Mouse (Mus musculus) liver, embryonic 12.5 days (tissue): ENCODE measurements around the gene Thtpa. TPM values are rescaled to one million over a fixed set of nuclear protein-coding genes. Genes with fewer than 3 reads are reported as not detected.
A peak's percentile ranks its signal among the peaks of the same experiment; 100 is the strongest.

Experiments
- ATAC-seq: fragments of 200-750 bp; cut with Nextera tagmentation; 2 replicates; pipeline ENCODE4 v1.8.0; 2017; ENCODE audit warnings: moderate number of reproducible peaks, mild to moderate bottlenecking, moderate library complexity
- H3K27ac ChIP-seq: fragments of 300-500 bp; sonication (generic); 2 replicates; pipeline ENCODE4 v1.5.1; 2016; ENCODE audit warnings: mild to moderate bottlenecking
- H3K27me3 ChIP-seq: fragments of 300-500 bp; sonication (generic); replicated peaks from 2 replicates; pipeline ENCODE4 v1.6.1; 2016; ENCODE audit warnings: mild to moderate bottlenecking, moderate library complexity
- H3K36me3 ChIP-seq: fragments of 300-500 bp; sonication (generic); 2 replicates; pipeline ENCODE4 v1.6.1; 2016; ENCODE audit warnings: mild to moderate bottlenecking, moderate library complexity
- H3K4me1 ChIP-seq: fragments of 300-500 bp; sonication (generic); 2 replicates; pipeline ENCODE4 v1.6.1; 2016
- H3K4me2 ChIP-seq: fragments of 300-500 bp; sonication (generic); 2 replicates; pipeline ENCODE4 v1.6.1; 2016; ENCODE audit warnings: mild to moderate bottlenecking, moderate library complexity
- H3K4me3 ChIP-seq: fragments of 300-500 bp; sonication (generic); 2 replicates; pipeline ENCODE4 v1.5.1; 2016; ENCODE audit warnings: mild to moderate bottlenecking, moderate library complexity
- H3K9ac ChIP-seq: fragments of 300-500 bp; sonication (generic); 2 replicates; pipeline ENCODE4 v1.6.1; 2016; ENCODE audit warnings: mild to moderate bottlenecking, moderate library complexity
- H3K9me3 ChIP-seq: fragments of 300-500 bp; sonication (generic); replicated peaks from 2 replicates; pipeline ENCODE4 v1.6.1; 2016; ENCODE audit warnings: mild to moderate bottlenecking, moderate library complexity
- WGBS: fragments of 180-500 bp; shearing (Covaris S2); methylation state at CpG from one replicate; pipeline ENCODE4 v1.1.7; 2016; ENCODE audit not compliant: insufficient replicate concordance; 5-methylcytosine and 5-hydroxymethylcytosine counted together
- polyA plus RNA-seq: library from polyadenylated mRNA; unstranded; fragments of >200 nt; fragmentation: Nextera tagmentation; extraction: Ambion mirVana; gene quantifications from 2 replicates; pipeline ENCODE4 v1.2.1, GENCODE M21; 2016

Gene Thtpa
- polyA plus RNA-seq, 1 experiment from 2014 or later = 6.9 TPM

DNA sequence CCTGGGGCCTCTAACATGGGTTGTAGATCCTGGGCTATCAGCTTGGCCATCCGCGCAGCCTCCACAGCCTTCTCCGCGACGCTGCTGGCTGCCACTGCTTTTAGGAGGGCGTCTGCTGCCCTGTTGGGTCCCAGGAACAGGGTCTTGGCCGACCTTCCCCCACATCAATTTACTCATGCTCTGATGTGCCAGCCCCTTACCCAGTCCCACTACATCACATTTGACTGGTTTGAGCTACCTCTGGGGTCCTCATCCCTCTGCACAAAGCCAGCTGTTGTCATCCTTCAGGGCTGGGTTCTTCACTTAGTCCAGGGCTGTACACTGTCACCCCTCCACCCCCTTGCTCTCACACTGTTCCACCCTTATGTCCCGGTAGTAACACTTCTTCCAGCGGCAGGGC is 15.5 kb downstream of the Thtpa start:
- Histone ChIP-seq H3K36me3 (no peaks in the 10 kb centered on the region), H3K4me1 (peaks cover 40% of the 10 kb centered on the region), H3K4me3 (no peak overlapping the region), H3K27ac (no peak overlapping the region), H3K4me2 (no peak overlapping the region), H3K9me3 (no peaks in the 10 kb centered on the region), H3K9ac (no peak overlapping the region; the same call in 1 of the 2 replicates), H3K27me3 (peaks cover 80% of the 10 kb centered on the region)
- WGBS = 16% methylated on average over 9 of the region's 9 CpGs
- ATAC-seq = no peak

DNA sequence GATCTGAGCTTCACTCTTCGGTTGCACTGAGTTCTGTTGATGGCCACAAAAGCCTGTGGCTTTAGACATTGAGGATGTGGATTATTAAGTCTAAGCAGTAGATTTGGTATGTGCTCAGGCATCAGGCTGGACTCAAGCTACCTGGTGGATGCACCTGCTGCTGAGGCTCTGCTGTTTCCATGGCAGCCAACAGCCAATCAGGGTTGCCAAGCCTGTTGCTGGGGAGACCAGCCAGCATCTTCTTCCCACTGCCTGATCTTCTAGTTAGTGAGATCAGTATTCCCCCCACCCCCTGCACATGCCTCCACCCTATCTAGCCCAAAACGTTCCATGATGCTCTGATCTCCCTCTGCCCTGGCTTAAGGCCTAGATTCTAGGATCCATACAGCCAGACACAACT is 17.1 kb downstream of the Thtpa start:
- peaks cover 33% of the 10 kb centered on the region for H3K4me1 ChIP-seq
- H3K4me3 ChIP-seq = no peak overlapping the region
- no peak overlapping the region for H3K9ac ChIP-seq
- H3K4me2 ChIP-seq = no peak overlapping the region
- peaks cover 96% of the 10 kb centered on the region for H3K27me3 ChIP-seq
- H3K27ac ChIP-seq = no peak overlapping the region
- H3K36me3 ChIP-seq = no peaks in the 10 kb centered on the region
- no peaks in the 10 kb centered on the region for H3K9me3 ChIP-seq
- 66% methylated on average over 2 of the region's 2 CpGs for WGBS
- ATAC-seq = no peak

DNA sequence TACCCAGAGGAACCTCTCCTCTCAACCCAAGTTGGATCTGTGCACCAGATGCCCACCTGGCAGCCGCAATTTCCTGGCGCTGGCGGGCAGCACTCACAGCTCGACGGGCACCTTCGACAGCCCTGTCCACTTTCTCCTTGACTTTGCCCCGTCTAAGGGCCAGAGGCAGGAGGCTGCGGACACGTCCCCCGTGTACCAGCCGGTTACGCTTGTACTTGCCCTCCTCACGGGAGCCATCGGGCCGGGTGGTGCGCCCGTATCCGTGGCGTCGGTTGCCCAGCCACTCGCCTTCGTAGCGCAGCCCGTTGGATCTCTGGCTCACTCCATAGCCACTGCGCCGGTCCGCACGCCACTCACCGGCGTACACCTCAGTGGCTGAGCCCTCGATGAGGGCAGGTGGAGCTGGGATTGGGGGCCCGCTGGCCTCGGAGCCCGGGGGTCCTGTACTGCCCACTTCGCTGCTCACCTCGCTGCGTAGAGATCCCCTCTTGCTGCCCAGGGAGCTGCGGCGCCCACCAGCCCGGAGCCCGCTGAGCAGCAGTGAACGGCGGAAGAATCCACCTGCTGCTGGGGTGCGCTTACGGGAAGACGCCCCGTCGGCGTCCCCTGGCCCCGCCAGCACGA is 18.9 kb downstream of the Thtpa start:
- no peak for ATAC-seq
- Histone ChIP-seq H3K27me3 (peaks cover 99% of the 10 kb centered on the region), H3K27ac (no peak overlapping the region), H3K9me3 (no peaks in the 10 kb centered on the region), H3K4me1 (peaks cover 20% of the 10 kb centered on the region), H3K4me3 (no peak overlapping the region), H3K36me3 (no peaks in the 10 kb centered on the region), H3K9ac (no peak overlapping the region), H3K4me2 (no peak overlapping the region; the same call in 1 of the 2 replicates)
- WGBS = 55% methylated on average over 51 of the region's 51 CpGs

DNA sequence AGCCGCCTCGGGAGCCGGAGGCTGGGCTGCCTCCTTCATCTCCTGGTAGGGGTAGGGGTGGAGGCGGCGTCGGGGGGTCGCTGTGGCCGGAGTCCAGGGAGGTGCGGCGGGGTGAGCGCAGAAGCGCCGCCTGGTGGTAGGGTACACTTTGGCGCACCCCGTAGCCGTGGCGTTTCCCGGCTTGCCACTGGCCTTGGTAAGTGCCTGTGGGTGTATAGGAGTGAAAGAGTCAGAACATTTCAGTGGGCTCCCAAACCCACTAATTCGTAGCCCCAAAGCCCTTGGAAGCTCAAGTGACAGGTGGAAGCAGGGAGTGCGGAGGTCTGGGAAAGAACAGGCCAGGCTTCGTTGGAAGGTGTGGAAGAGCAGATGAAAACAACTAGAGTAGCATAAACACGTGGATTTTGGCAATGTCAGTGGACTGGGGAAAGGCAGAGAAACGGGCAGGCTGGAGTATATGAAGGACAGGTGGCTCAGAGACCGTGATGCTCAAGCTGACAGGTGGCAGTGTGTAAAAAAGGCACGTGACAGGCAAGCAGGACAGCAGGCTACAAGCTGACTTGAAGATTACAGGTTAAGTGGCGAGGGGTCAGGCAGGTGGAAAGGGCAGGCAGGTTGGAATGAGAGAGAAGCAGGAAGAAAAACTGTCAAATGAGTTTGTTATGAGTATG is 19.5 kb downstream of the Thtpa start:
- Histone ChIP-seq H3K4me1 (peaks cover 19% of the 10 kb centered on the region), H3K36me3 (no peaks in the 10 kb centered on the region), H3K27me3 (peaks cover 93% of the 10 kb centered on the region), H3K9ac (no peak overlapping the region), H3K4me2 (peak overlapping the region; percentile 78), H3K4me3 (peak overlapping the region; percentile 55), H3K27ac (no peak overlapping the region), H3K9me3 (no peaks in the 10 kb centered on the region)
- WGBS = 5% methylated on average over 26 of the region's 26 CpGs
- ATAC-seq = no peak

DNA sequence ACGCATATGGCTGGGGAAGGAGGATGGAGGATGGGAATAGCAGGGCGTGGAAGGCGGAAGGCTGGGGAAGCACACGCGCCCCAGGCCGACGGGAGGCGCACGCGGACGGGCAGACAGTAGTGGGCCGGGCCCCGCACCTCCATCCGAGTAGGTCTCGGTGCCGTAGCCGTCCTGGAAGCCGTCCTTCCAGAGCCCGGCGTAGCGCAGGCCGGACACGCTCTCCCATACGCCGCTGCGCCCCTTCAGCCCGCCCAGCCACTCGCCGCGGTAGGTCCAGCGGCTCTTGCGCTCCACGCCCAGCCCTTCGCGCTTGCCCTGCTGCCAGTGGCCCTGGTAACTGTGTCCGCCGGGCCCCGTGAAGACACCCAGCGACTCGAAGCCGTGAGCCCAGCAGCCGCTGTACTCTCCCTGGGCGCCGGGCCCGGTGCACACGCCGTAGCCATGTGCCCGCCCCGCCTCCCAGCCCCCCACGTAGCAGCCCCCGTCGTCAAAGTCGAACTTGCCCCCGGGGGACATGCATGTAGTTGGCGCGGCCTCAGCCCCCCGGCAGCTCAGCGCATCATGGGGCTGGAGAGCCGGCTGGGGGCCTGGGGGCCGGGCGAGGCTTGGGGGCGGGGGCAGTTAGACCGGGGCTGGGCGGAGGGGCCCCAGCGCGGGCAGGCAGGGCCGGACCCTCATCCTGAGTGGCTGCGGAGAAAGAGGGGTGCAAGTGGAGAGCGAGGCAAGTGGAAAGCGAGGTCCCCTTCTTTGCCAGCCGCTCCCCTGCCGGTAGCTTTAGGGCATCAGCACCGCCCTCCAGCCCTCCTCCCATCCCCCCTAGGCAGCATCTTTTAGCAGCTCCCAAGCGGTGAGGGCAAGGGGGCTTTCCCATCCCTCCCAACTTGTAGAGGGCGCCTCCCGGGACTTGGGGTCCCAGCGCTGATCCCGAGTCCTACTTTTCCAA is 20.4 kb downstream of the Thtpa start:
- peaks cover 84% of the 10 kb centered on the region for H3K27me3 ChIP-seq
- H3K4me2 ChIP-seq = peak overlapping the region; percentile 78
- no peak overlapping the region for H3K27ac ChIP-seq
- WGBS = 2% methylated on average over 71 of the region's 78 CpGs
- no peaks in the 10 kb centered on the region for H3K36me3 ChIP-seq
- H3K9me3 ChIP-seq = no peaks in the 10 kb centered on the region
- peak overlapping the region; percentile 24; the same call in 1 of the 2 replicates for H3K9ac ChIP-seq
- H3K4me3 ChIP-seq = peak overlapping the region; percentile 55
- ATAC-seq = peak; percentile 28; the same call in 1 of the 2 replicates
- peaks cover 19% of the 10 kb centered on the region for H3K4me1 ChIP-seq

DNA sequence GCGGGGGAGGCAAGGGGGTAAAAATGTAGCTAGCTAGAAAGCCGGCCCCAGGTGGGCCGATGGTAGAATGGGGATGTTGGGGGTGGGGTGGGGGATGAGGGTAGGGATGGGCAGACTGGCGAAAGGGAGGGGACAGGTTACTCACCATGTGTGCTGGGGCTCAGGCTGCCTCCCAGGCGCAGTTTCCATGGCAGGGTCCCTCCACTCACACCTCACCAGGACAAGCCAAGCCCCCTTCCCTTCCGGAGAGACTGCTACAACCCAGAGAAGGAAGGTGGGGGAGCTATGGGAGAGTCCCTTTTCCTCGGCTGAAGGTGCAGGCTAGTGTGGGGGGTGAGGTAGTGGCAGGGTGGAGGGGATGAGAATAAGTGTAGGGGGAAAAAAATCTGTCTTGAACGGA is 21.3 kb downstream of the Thtpa start:
- Histone ChIP-seq H3K9ac (no peak overlapping the region), H3K27ac (no peak overlapping the region), H3K27me3 (peaks cover 76% of the 10 kb centered on the region), H3K9me3 (no peaks in the 10 kb centered on the region), H3K4me2 (peak overlapping the region; percentile 78), H3K4me1 (peaks cover 19% of the 10 kb centered on the region), H3K36me3 (no peaks in the 10 kb centered on the region), H3K4me3 (peak overlapping the region; percentile 55)
- 8% methylated on average over 8 of the region's 8 CpGs for WGBS
- ATAC-seq = no peak

DNA sequence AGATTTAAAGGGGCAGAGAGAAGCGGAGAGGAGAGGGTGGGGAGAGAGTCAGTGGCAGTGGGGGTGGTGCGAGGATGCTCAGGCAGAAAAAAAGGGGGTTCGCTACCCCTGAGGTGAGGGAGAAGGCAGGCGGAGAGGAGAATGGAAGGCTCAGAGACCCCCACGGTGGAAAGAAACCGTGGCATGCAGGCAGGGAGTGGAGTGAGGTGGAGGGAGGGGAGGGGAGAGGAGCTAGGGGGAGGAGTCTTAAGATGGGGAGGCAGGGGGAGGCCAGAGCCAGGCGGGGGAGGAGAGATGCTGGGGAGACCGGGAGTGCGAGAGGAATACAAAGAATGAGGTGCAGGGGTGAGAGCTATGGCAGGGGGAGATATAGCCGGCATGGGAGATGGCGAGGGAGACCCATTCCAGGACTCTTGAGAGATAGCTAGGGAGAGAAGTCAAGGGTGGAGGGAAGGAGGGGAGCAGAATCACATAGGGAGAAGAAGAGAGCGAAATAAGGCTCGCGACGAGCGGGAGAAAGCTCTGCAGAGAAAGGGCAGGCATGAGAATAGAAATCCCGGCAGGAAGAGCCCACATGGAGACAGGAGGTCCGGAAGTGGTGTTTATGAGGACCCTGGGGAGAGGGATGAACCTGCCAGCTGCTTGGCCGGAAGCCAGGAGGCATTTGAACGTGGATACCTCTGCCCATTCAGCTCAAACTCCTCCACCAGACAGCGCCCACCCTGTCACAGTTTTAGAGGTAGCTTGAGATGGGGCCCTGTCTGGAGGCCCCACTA is 22.0 kb downstream of the Thtpa start, which contains the start of gene Jph4:
Jph4 (minus strand) TSS at position 511 of the 776 bp plus-strand sequence.
- WGBS = 9% methylated on average over 21 of the region's 21 CpGs
- peak within 1 kb of the TSS; percentile 78; the same call in 1 of the 2 replicates for H3K4me2 ChIP-seq
- peaks cover 19% of the 10 kb centered on the region for H3K4me1 ChIP-seq
- ATAC-seq = no peak
- no peaks in the 10 kb centered on the region for H3K9me3 ChIP-seq
- H3K27me3 ChIP-seq = peaks cover 68% of the 10 kb centered on the region
- peak within 1 kb of the TSS; percentile 55; the same call in 1 of the 2 replicates for H3K4me3 ChIP-seq
- H3K27ac ChIP-seq = no peak within 1 kb of the TSS
- no peaks in the 10 kb centered on the region for H3K36me3 ChIP-seq
- H3K9ac ChIP-seq = no peak within 1 kb of the TSS

DNA sequence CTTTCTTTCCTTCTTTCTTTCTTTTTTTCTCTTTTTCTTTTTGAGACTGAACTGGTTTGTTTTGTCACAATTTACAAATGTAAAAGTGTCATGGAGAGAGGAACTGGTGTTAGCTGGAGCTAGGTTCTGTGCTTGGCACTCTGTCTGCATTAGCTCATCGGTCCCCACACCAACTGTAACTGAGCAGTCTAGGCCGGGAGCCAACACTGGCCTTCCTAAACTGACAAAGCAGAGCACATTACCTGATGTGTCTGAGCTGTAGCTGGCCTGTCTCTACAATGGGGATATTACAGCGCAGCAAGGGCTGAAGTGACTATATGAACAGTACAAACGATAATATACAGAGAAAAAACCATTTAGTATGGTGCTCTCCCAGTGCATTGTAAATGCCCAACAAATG is 24.3 kb downstream of the Thtpa start:
- H3K4me1 ChIP-seq = peaks cover 16% of the 10 kb centered on the region
- no peaks in the 10 kb centered on the region for H3K9me3 ChIP-seq
- H3K9ac ChIP-seq = no peak overlapping the region
- H3K4me3 ChIP-seq = no peak overlapping the region
- peaks cover 66% of the 10 kb centered on the region for H3K27me3 ChIP-seq
- H3K4me2 ChIP-seq = no peak overlapping the region
- 72% methylated on average over 4 of the region's 4 CpGs for WGBS
- H3K27ac ChIP-seq = no peak overlapping the region
- ATAC-seq = no peak
- no peaks in the 10 kb centered on the region for H3K36me3 ChIP-seq

- Histone ChIP-seq H3K4me3 (no peak overlapping the region), H3K36me3 (no peaks in the 10 kb centered on the region), H3K27me3 (peaks cover 65% of the 10 kb centered on the region), H3K4me1 (peaks cover 11% of the 10 kb centered on the region; the same call in 1 of the 2 replicates), H3K27ac (no peak overlapping the region), H3K9ac (no peak overlapping the region), H3K9me3 (no peaks in the 10 kb centered on the region), H3K4me2 (no peak overlapping the region)
- WGBS = 47% methylated on average over 4 of the region's 4 CpGs
- ATAC-seq = no peak
Measured at GRCm38 (mm10) chr14:55119421-55120134, 25.0 kb downstream of the Thtpa start.

- Histone ChIP-seq H3K4me2 (peak overlapping the region; percentile 32), H3K9me3 (no peaks in the 10 kb centered on the region)
- WGBS = 8% methylated on average over 5 of the region's 5 CpGs
Measured at GRCm38 (mm10) chr14:55121947-55122346, 27.4 kb downstream of the Thtpa start.

DNA sequence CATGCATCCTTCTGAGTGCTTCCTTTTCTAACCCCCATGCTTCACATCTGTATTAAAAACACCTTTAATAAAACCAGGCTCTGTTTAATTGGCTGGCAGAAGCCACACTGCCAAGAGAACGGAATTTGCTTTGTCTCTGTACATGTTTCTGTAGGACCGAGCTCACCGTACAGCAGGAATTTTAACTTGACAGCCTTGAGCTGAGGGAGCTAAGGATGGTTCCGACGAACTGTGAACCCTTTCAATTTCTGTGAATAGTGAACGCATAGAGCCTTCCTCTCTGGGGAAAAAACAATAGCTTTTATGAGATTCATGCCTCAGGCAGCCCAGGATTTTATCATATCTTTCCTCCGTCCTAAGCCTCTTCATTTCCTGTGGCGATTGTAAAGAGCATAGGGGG is 27.8 kb downstream of the Thtpa start:
- Histone ChIP-seq H3K27me3 (peaks cover 37% of the 10 kb centered on the region), H3K9me3 (no peaks in the 10 kb centered on the region), H3K4me3 (no peak overlapping the region), H3K4me2 (peak overlapping the region; percentile 32), H3K9ac (no peak overlapping the region), H3K27ac (no peak overlapping the region), H3K36me3 (no peaks in the 10 kb centered on the region), H3K4me1 (no peaks in the 10 kb centered on the region)
- 39% methylated on average over 8 of the region's 8 CpGs for WGBS
- no peak for ATAC-seq

More at GRCm38 (mm10) chr14:55121947-55122346, 27.4 kb downstream of the Thtpa start:
- ATAC-seq = no peak
- no peak overlapping the region for H3K4me3 ChIP-seq
- H3K27me3 ChIP-seq = peaks cover 41% of the 10 kb centered on the region
- no peak overlapping the region for H3K9ac ChIP-seq
- no peaks in the 10 kb centered on the region for H3K4me1 ChIP-seq
- no peak overlapping the region for H3K27ac ChIP-seq
- no peaks in the 10 kb centered on the region for H3K36me3 ChIP-seq
